Mouse (Mus musculus) hindbrain, embryonic 16.5 days (tissue): ENCODE measurements around the gene Shank2. TPM values are rescaled to one million over a fixed set of nuclear protein-coding genes. Genes with fewer than 3 reads are reported as not detected.

Source experiments
- ATAC-seq: fragments of 200-750 bp; cut with Nextera tagmentation; 2 replicates; pipeline ENCODE4 v1.8.0; 2017; ENCODE audit warnings: moderate TSS enrichment, moderate library complexity
- H3K27ac ChIP-seq: fragments of 300-500 bp; sonication (generic); 2 replicates; pipeline ENCODE4 v1.5.1; 2014; ENCODE audit warnings: low read depth, mild to moderate bottlenecking, control low read depth, low read length, moderate library complexity
- H3K27me3 ChIP-seq: fragments of 300-500 bp; sonication (generic); replicated peaks from 2 replicates; pipeline ENCODE4 v1.6.1; 2014; ENCODE audit warnings: low read length; ENCODE audit not compliant: control insufficient read depth, insufficient read depth
- H3K36me3 ChIP-seq: fragments of 300-500 bp; sonication (generic); 2 replicates; pipeline ENCODE4 v1.6.1; 2014; ENCODE audit warnings: mild to moderate bottlenecking, low read length, moderate library complexity, mixed read lengths; ENCODE audit not compliant: control insufficient read depth, insufficient read depth
- H3K4me1 ChIP-seq: fragments of 300-500 bp; sonication (generic); 2 replicates; pipeline ENCODE4 v1.6.1; 2014; ENCODE audit warnings: low read depth, low read length; ENCODE audit not compliant: control insufficient read depth, insufficient read depth
- H3K4me2 ChIP-seq: fragments of 300-500 bp; sonication (generic); 2 replicates; pipeline ENCODE4 v1.6.1; 2014; ENCODE audit warnings: mild to moderate bottlenecking, low read length, control low read depth, moderate library complexity
- H3K4me3 ChIP-seq: fragments of 300-500 bp; sonication (generic); 2 replicates; pipeline ENCODE4 v1.5.1; 2014; ENCODE audit warnings: mild to moderate bottlenecking, low read length, control low read depth, moderate library complexity
- H3K9ac ChIP-seq: fragments of 300-500 bp; sonication (generic); 2 replicates; pipeline ENCODE4 v1.6.1; 2014; ENCODE audit warnings: low read depth, mild to moderate bottlenecking, control low read depth, low read length, moderate library complexity
- H3K9me3 ChIP-seq: fragments of 300-500 bp; sonication (generic); 2 replicates; pipeline ENCODE4 v1.6.1; 2014; ENCODE audit warnings: mild to moderate bottlenecking, low read length, moderate library complexity; ENCODE audit not compliant: control insufficient read depth
- WGBS: fragments of 180-500 bp; shearing (Covaris S2); extraction: QIAGEN DNeasy Blood & Tissue Kit; methylation state at CpG from one replicate; pipeline ENCODE4 v1.1.7; 2014; 5-methylcytosine and 5-hydroxymethylcytosine counted together
- polyA plus RNA-seq: library from polyadenylated mRNA; unstranded; fragments of >200 nt; fragmentation: Nextera tagmentation; extraction: Ambion mirVana; gene quantifications from 2 replicates; pipeline ENCODE4 v1.2.1, GENCODE M21; 2015

Shank2 gene
- 8.9 and 9.0 TPM in 2 replicates for polyA plus RNA-seq

DNA sequence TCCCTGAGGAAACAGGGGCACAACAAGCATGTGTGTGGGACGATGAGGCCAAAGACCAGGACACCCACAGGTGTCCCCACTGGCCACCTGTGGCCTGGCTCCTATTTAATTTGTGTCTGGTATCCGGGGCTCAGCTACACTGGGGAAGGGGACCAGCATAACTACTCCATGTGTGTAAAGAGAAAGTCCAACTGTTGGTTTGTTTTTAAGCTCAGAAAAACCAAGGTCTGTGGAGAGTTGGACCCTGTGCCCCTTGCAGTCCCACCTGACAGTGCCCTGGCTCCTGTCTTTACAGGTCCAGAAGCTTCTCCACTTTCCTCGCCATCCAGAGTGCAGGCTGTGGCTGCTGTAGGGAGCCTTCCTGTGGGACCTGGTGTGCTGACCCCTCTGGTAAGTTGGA lies at the start of gene Shank2:
Gene Shank2, plus strand, starts transcription at position 301 of the 400 bp plus-strand sequence.
- Histone ChIP-seq H3K27me3 (no peaks in the 10 kb centered on the region), H3K9ac (no peak within 1 kb of the TSS), H3K4me2 (no peak within 1 kb of the TSS), H3K9me3 (peaks cover 5% of the 10 kb centered on the region), H3K27ac (no peak within 1 kb of the TSS), H3K4me3 (no peak within 1 kb of the TSS), H3K4me1 (no peaks in the 10 kb centered on the region), H3K36me3 (no peaks in the 10 kb centered on the region)
- 83% methylated on average over 3 of the region's 3 CpGs for WGBS
- no peak for ATAC-seq

DNA sequence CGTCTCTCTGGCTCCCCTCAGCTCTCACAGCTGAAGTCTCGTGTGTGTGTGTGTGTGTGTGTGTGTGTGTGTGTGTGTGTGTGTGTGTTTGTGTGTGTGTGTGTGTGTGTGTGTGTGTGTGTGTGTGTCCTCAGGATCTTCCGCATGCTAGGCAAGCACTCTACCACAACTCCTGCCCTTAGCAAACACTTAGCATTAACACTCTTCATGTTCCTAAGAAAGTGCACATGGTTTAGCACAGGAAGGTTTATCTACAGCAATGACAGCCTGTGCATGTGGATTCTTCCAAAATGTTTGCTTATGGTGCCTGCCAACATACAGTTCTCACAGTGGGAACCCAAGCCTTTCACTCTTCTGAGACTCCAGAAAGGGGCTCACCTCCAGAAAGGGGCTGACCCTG lies 49.6 kb upstream of the Shank2 start:
- no peak overlapping the region for H3K4me2 ChIP-seq
- H3K27ac ChIP-seq = no peak overlapping the region
- WGBS = 71% methylated on average over 3 of the region's 3 CpGs
- H3K9me3 ChIP-seq = no peaks in the 10 kb centered on the region
- H3K36me3 ChIP-seq = no peaks in the 10 kb centered on the region
- no peak overlapping the region for H3K4me3 ChIP-seq
- no peaks in the 10 kb centered on the region for H3K4me1 ChIP-seq
- no peak overlapping the region for H3K9ac ChIP-seq
- H3K27me3 ChIP-seq = no peaks in the 10 kb centered on the region
- no peak for ATAC-seq

- H3K9me3 ChIP-seq = no peaks in the 10 kb centered on the region
- H3K36me3 ChIP-seq = no peaks in the 10 kb centered on the region
- WGBS = 84% methylated on average over 6 of the region's 6 CpGs
- no peaks in the 10 kb centered on the region for H3K4me1 ChIP-seq
- no peak overlapping the region for H3K4me2 ChIP-seq
- no peaks in the 10 kb centered on the region for H3K27me3 ChIP-seq
- H3K4me3 ChIP-seq = no peak overlapping the region
- no peak overlapping the region for H3K27ac ChIP-seq
- H3K9ac ChIP-seq = no peak overlapping the region
- ATAC-seq = no peak
Observed at GRCm38 (mm10) chr7:143956575-143957295, 45.0 kb upstream of the Shank2 start.

- H3K27me3 ChIP-seq = no peaks in the 10 kb centered on the region
- H3K36me3 ChIP-seq = no peaks in the 10 kb centered on the region
- no peak overlapping the region for H3K9ac ChIP-seq
- ATAC-seq = no peak
- 66% methylated on average over 11 of the region's 11 CpGs for WGBS
- H3K27ac ChIP-seq = no peak overlapping the region
- no peaks in the 10 kb centered on the region for H3K4me1 ChIP-seq
- no peaks in the 10 kb centered on the region for H3K9me3 ChIP-seq
- no peak overlapping the region for H3K4me2 ChIP-seq
- no peak overlapping the region for H3K4me3 ChIP-seq
Observed at GRCm38 (mm10) chr7:143958030-143958565, 43.6 kb upstream of the Shank2 start.

GRCm38 (mm10) chr7:143963813-143964212 lies 37.9 kb upstream of the Shank2 start:
- Histone ChIP-seq H3K9ac (no peak overlapping the region), H3K4me1 (no peaks in the 10 kb centered on the region), H3K36me3 (no peaks in the 10 kb centered on the region), H3K4me2 (no peak overlapping the region), H3K27ac (no peak overlapping the region), H3K9me3 (no peaks in the 10 kb centered on the region), H3K27me3 (no peaks in the 10 kb centered on the region), H3K4me3 (no peak overlapping the region)
- 89% methylated on average over 5 of the region's 5 CpGs for WGBS
- no peak for ATAC-seq

DNA sequence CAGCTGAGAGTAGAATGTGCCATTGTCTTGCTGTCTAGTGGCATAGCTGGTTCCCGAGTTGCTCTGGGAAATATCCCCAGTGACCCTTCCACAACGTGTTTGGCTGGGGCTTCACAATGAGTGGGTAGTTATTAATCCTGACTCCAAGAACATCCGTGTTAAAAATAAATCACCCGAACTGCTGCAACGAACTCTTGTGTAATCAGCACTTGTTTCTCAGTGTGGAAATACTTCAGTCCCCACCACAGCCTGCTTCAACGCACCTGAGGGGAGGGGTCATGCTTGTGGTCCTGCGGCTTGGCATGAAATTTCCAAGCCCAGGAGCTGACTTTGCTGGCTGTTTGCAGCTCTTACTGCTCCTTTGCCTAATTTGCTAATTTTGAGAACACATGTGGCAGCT lies 35.1 kb upstream of the Shank2 start:
- H3K4me2 ChIP-seq = no peak overlapping the region
- WGBS = 82% methylated on average over 7 of the region's 7 CpGs
- no peaks in the 10 kb centered on the region for H3K36me3 ChIP-seq
- H3K9ac ChIP-seq = no peak overlapping the region
- H3K4me1 ChIP-seq = no peaks in the 10 kb centered on the region
- H3K27me3 ChIP-seq = no peaks in the 10 kb centered on the region
- ATAC-seq = no peak
- H3K4me3 ChIP-seq = no peak overlapping the region
- H3K27ac ChIP-seq = no peak overlapping the region
- no peaks in the 10 kb centered on the region for H3K9me3 ChIP-seq

DNA sequence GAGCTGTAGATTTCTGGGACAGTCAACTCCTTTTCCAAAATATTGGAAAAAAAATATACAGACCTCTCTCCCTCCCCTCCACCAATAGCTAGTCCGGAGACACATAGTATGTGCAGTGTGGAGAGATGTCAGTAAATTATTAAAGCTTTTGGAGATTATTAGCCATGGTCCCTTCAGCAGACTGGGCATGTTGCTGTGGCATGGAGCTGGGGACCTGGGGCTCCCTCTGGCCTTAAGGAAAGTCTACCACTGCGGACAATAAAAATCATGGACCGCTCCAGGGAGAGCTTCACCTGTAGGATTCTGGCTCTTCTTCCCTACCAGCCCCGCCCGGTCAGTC lies 24.3 kb upstream of the Shank2 start:
- H3K36me3 ChIP-seq = no peaks in the 10 kb centered on the region
- H3K27me3 ChIP-seq = peaks cover 35% of the 10 kb centered on the region
- H3K4me1 ChIP-seq = peaks cover 18% of the 10 kb centered on the region
- H3K27ac ChIP-seq = no peak overlapping the region
- H3K4me3 ChIP-seq = peak overlapping the region; percentile 64
- no peak for ATAC-seq
- WGBS = 16% methylated on average over 5 of the region's 5 CpGs
- H3K4me2 ChIP-seq = peak overlapping the region; percentile 100
- peak overlapping the region; percentile 65 for H3K9ac ChIP-seq
- no peaks in the 10 kb centered on the region for H3K9me3 ChIP-seq

DNA sequence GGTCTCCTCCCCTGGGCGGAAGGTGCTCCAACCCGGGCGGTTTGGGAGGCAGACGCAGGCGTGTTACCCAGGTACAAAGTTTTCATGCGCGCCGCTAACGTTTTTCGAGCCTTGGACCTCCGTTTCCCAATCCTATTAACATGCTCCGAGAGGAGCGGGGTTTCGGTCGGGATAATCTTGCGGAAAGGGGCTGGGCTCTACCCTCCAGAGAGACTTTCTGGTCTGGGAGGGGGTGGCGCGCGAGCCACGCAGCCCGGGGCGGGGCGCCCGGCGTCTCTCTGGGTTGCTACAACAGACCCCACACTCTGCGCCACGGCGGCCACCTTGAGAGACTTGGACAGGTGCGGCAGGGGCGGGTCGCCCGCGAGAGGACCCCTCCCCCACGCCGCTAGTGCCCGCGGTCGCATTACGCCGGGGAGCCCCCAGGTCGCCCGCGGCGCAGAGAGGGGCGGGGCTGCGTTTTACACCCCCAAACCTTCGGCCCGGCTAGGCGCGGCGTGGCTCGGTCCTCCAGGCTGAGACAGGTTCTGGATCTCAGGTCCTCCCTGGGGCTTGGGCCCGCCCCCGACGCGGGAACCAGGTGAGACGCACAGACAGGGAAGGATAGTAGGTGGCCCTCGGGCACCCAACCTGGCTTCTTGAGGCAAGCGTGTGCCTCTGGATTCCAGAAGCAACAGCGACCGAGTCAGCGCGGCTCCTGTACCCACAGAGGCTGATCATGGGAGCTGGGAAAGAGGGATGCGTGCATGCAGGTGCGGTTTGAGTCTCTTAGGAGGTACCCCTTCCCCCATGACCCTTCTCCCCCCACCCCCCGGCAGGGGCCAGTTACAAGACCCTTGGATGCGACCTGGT lies 23.7 kb upstream of the Shank2 start:
- peak overlapping the region; percentile 64 for H3K4me3 ChIP-seq
- H3K4me1 ChIP-seq = peaks cover 18% of the 10 kb centered on the region
- peak overlapping the region; percentile 65 for H3K9ac ChIP-seq
- no peaks in the 10 kb centered on the region for H3K9me3 ChIP-seq
- WGBS = under 1% methylated on average over 58 of the region's 67 CpGs
- peak overlapping the region; percentile 100 for H3K4me2 ChIP-seq
- H3K27ac ChIP-seq = no peak overlapping the region
- ATAC-seq = peak; percentile 64
- H3K27me3 ChIP-seq = peaks cover 35% of the 10 kb centered on the region
- no peaks in the 10 kb centered on the region for H3K36me3 ChIP-seq

DNA sequence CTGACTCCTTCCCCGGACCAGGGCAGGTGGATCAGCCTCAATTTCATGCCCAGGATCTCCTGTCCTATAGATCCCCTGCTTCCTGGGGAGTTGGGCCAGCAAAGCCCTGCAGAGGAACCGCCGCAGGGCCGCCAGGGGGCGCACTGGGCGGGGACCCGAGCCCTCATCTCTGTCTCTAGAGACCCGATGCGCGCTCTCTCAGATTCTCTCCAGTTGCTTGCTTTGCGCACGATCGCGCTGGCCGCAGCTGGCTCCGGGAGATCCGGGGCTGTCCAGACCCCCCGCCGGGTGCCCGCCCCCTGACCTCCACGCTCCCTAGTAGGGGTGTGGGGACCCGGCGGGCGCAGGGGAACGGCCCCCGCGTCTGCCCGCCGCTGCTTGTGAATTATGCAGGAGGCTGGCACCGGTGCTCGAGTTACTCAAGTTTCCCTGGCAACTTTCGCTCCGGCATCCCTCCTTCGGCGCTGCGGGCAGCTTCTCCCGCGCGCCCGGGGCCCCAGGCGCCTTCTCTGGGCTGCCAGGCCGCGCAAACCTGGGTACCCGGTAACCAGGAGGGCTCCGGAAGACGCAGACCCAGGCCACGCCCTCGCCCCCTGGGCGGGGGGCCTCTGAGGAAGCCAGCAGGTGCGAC lies 22.9 kb upstream of the Shank2 start:
- ATAC-seq = peak; percentile 84
- no peak overlapping the region for H3K27ac ChIP-seq
- H3K4me3 ChIP-seq = peak overlapping the region; percentile 64
- H3K4me1 ChIP-seq = peaks cover 18% of the 10 kb centered on the region
- WGBS = under 1% methylated on average over 43 of the region's 50 CpGs
- peak overlapping the region; percentile 65 for H3K9ac ChIP-seq
- H3K9me3 ChIP-seq = no peaks in the 10 kb centered on the region
- no peaks in the 10 kb centered on the region for H3K36me3 ChIP-seq
- peaks cover 35% of the 10 kb centered on the region for H3K27me3 ChIP-seq
- peak overlapping the region; percentile 100 for H3K4me2 ChIP-seq
